Mouse (Mus musculus): ENCODE measurements around the gene Acly. TPM values are rescaled to one million over a fixed set of nuclear protein-coding genes. Genes with fewer than 3 reads are reported as not detected.

Acly gene
- polyA plus RNA-seq, 1 experiment from 2014 or later, result 120 TPM

GRCm38 (mm10) chr11:100485801-100486538, 41.8 kb downstream of the Acly start:
- WGBS (ENCODE audit: insufficient replicate concordance), result 70% methylated on average over 8 of the region's 8 CpGs
- no peak for ATAC-seq (ENCODE audit: low read depth)
- peaks cover 12% of the 10 kb centered on the region for H3K36me3 ChIP-seq (ENCODE audit: control insufficient read depth, insufficient read depth)
- no peak overlapping the region for H3K27ac ChIP-seq (ENCODE audit: low read length)
- no peak overlapping the region for H3K4me3 ChIP-seq (ENCODE audit: low read depth, low read length)
- H3K27me3 ChIP-seq (ENCODE audit: control insufficient read depth, insufficient read depth, low read depth, low read length), result no peaks in the 10 kb centered on the region
- H3K9ac ChIP-seq (ENCODE audit: low read depth, low read length), result no peak overlapping the region
- H3K9me3 ChIP-seq (replicated peaks; ENCODE audit: control insufficient read depth, low read length), result no peaks in the 10 kb centered on the region
- H3K4me2 ChIP-seq (ENCODE audit: low read depth, low read length), result no peak overlapping the region
- H3K4me1 ChIP-seq (ENCODE audit: control insufficient read depth, low read depth, low read length), result no peaks in the 10 kb centered on the region

- Histone ChIP-seq H3K4me2 (ENCODE audit: low read depth, low read length) (no peak overlapping the region), H3K4me1 (ENCODE audit: control insufficient read depth, low read depth, low read length) (no peaks in the 10 kb centered on the region), H3K36me3 (ENCODE audit: control insufficient read depth, insufficient read depth) (peaks cover 14% of the 10 kb centered on the region)
These were observed 43.3 kb downstream of the Acly start for GRCm38 (mm10) chr11:100484461-100484860.

GRCm38 (mm10) chr11:100479152-100479551, 48.6 kb downstream of the Acly start:
- no peaks in the 10 kb centered on the region for H3K9me3 ChIP-seq (replicated peaks; ENCODE audit: control insufficient read depth, low read length)
- no peak overlapping the region for H3K4me3 ChIP-seq (ENCODE audit: low read depth, low read length)
- H3K27me3 ChIP-seq (ENCODE audit: control insufficient read depth, insufficient read depth, low read depth, low read length), result no peaks in the 10 kb centered on the region
- no peak overlapping the region for H3K4me2 ChIP-seq (ENCODE audit: low read depth, low read length)
- no peaks in the 10 kb centered on the region for H3K4me1 ChIP-seq (ENCODE audit: control insufficient read depth, low read depth, low read length)
- WGBS (ENCODE audit: insufficient replicate concordance), result 75% methylated on average over 7 of the region's 7 CpGs
- H3K27ac ChIP-seq (ENCODE audit: low read length), result no peak overlapping the region
- no peak overlapping the region for H3K9ac ChIP-seq (ENCODE audit: low read depth, low read length)
- peaks cover 21% of the 10 kb centered on the region for H3K36me3 ChIP-seq (ENCODE audit: control insufficient read depth, insufficient read depth)
- no peak for ATAC-seq (ENCODE audit: low read depth)

More at GRCm38 (mm10) chr11:100484461-100484860, 43.3 kb downstream of the Acly start:
- no peak overlapping the region for H3K4me3 ChIP-seq (ENCODE audit: low read depth, low read length)
- H3K27me3 ChIP-seq (ENCODE audit: control insufficient read depth, insufficient read depth, low read depth, low read length), result no peaks in the 10 kb centered on the region
- no peak for ATAC-seq (ENCODE audit: low read depth)
- no peak overlapping the region for H3K9ac ChIP-seq (ENCODE audit: low read depth, low read length)
- no peaks in the 10 kb centered on the region for H3K9me3 ChIP-seq (replicated peaks; ENCODE audit: control insufficient read depth, low read length)
- no peak overlapping the region for H3K27ac ChIP-seq (ENCODE audit: low read length)
- 70% methylated on average over 3 of the region's 3 CpGs for WGBS (ENCODE audit: insufficient replicate concordance)

GRCm38 (mm10) chr11:100476281-100476680, 51.5 kb downstream of the Acly start:
- Histone ChIP-seq H3K4me3 (ENCODE audit: low read depth, low read length) (no peak overlapping the region), H3K27me3 (ENCODE audit: control insufficient read depth, insufficient read depth, low read depth, low read length) (no peaks in the 10 kb centered on the region), H3K36me3 (ENCODE audit: control insufficient read depth, insufficient read depth) (peaks cover 14% of the 10 kb centered on the region), H3K4me2 (ENCODE audit: low read depth, low read length) (no peak overlapping the region), H3K9me3 (replicated peaks; ENCODE audit: control insufficient read depth, low read length) (no peaks in the 10 kb centered on the region), H3K27ac (ENCODE audit: low read length) (no peak overlapping the region), H3K4me1 (ENCODE audit: control insufficient read depth, low read depth, low read length) (peaks cover 6% of the 10 kb centered on the region), H3K9ac (ENCODE audit: low read depth, low read length) (no peak overlapping the region)
- 78% methylated on average over 5 of the region's 5 CpGs for WGBS (ENCODE audit: insufficient replicate concordance)
- ATAC-seq (ENCODE audit: low read depth), result no peak

- Histone ChIP-seq H3K4me1 (ENCODE audit: control insufficient read depth, low read depth, low read length) (peaks cover 17% of the 10 kb centered on the region), H3K9me3 (replicated peaks; ENCODE audit: control insufficient read depth, low read length) (no peaks in the 10 kb centered on the region), H3K4me2 (ENCODE audit: low read depth, low read length) (peak overlapping the region; percentile 46; the same call in 1 of the 2 replicates), H3K27me3 (ENCODE audit: control insufficient read depth, insufficient read depth, low read depth, low read length) (no peaks in the 10 kb centered on the region), H3K9ac (ENCODE audit: low read depth, low read length) (peak overlapping the region; percentile 10; the same call in 1 of the 2 replicates), H3K27ac (ENCODE audit: low read length) (peak overlapping the region; percentile 29; the same call in 1 of the 2 replicates), H3K36me3 (ENCODE audit: control insufficient read depth, insufficient read depth) (peaks cover 2% of the 10 kb centered on the region; the same call in 1 of the 2 replicates), H3K4me3 (ENCODE audit: low read depth, low read length) (peak overlapping the region; percentile 92)
- WGBS (ENCODE audit: insufficient replicate concordance), result 25% methylated on average over 5 of the region's 5 CpGs
- ATAC-seq (ENCODE audit: low read depth), result peak; percentile 25
These were observed 54.9 kb downstream of the Acly start for GRCm38 (mm10) chr11:100472935-100473295.

DNA sequence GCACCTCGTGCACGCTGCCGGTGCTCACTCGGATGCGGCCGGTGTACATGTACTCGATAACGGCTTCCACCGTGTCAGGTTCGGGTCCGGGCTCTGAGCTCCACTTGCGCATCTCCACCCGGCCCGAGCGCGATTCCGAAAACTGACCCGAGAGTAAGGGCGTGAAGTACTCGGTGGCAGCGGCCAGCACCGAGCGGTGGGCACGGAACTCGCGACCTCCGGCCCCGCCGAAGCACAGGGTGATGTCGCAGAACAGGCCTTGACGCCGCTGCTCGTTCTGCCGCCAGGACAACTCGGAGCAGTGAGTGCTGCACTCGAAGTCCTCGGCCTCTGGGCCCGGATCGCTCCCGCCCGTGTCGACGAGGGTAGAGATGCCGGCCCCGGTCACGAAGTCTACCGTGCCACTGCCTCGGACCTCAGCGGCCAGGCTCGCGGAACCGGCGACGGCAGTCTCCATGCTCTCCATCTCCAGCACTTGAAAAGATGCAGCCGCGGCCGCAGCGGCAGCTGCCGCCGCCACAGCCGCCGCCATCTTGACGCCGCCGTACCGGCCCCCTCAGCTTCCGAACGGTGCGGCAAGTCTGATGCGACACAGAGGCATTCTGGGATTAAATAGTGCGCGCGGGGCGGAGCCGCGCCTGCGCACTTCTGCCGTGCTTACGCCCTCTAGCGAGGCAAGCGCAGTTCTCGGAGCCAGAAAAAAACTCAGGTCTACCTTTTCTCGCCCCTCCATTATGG, 55.4 kb downstream of the Acly start, which contains the start of gene Klhl11:
Gene Klhl11, minus strand, starts transcription at position 545 of the 738 bp plus-strand sequence.
- Histone ChIP-seq H3K4me3 (ENCODE audit: low read depth, low read length) (peak within 1 kb of the TSS; percentile 92), H3K4me2 (ENCODE audit: low read depth, low read length) (peak within 1 kb of the TSS; percentile 85), H3K4me1 (ENCODE audit: control insufficient read depth, low read depth, low read length) (peaks cover 17% of the 10 kb centered on the region), H3K9ac (ENCODE audit: low read depth, low read length) (peak within 1 kb of the TSS; percentile 95), H3K36me3 (ENCODE audit: control insufficient read depth, insufficient read depth) (no peaks in the 10 kb centered on the region; the same call in 1 of the 2 replicates), H3K27ac (ENCODE audit: low read length) (peak within 1 kb of the TSS; percentile 75), H3K9me3 (replicated peaks; ENCODE audit: control insufficient read depth, low read length) (no peaks in the 10 kb centered on the region), H3K27me3 (ENCODE audit: control insufficient read depth, insufficient read depth, low read depth, low read length) (no peaks in the 10 kb centered on the region)
- under 1% methylated on average over 83 of the region's 83 CpGs for WGBS (ENCODE audit: insufficient replicate concordance)
- peak; percentile 94 for ATAC-seq (ENCODE audit: low read depth)

DNA sequence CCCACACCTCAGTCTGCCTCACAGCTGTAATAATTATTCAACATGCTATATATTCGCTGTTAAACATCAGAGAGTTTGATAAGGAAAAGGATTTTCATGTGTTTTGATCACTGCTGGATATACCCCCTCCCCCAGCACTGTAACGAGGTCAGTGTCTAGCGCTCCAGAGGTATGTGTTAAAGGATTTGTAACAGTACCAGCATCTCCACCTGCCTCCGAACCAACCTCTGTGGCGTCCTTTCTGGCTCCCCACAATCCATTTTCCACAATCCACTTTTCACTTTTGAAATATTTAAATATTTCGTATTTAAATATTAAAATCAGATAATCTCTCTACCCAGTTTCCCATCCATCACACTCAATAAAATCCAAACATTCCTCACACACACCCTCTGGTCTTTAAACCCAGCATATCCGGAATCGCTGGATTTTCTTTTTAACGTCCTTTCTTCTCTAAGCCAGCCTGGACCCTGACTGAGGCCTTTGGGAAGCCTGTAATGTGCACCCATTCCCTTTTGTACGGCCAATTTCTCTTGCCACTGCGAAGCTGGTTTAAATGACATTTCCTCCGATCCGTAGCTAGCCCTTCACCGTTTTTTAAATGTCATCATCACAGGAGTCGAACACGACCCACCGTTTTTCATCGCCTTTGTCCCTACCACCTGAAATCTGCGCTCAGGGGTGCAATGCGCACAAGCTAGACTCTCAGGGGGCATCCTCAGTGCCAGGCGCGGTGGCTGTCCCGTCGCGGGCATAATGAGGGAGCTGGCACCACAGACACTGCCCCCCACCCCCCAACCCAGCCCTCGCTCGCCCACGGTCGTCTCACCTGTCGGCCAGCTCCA, 56.2 kb downstream of the Acly start:
- H3K4me2 ChIP-seq (ENCODE audit: low read depth, low read length), result peak overlapping the region; percentile 85
- peak overlapping the region; percentile 95 for H3K9ac ChIP-seq (ENCODE audit: low read depth, low read length)
- no peak for ATAC-seq (ENCODE audit: low read depth)
- H3K27me3 ChIP-seq (ENCODE audit: control insufficient read depth, insufficient read depth, low read depth, low read length), result no peaks in the 10 kb centered on the region
- H3K9me3 ChIP-seq (replicated peaks; ENCODE audit: control insufficient read depth, low read length), result no peaks in the 10 kb centered on the region
- peaks cover 17% of the 10 kb centered on the region for H3K4me1 ChIP-seq (ENCODE audit: control insufficient read depth, low read depth, low read length)
- 6% methylated on average over 30 of the region's 30 CpGs for WGBS (ENCODE audit: insufficient replicate concordance)
- H3K36me3 ChIP-seq (ENCODE audit: control insufficient read depth, insufficient read depth), result no peaks in the 10 kb centered on the region; the same call in 1 of the 2 replicates
- peak overlapping the region; percentile 92 for H3K4me3 ChIP-seq (ENCODE audit: low read depth, low read length)
- H3K27ac ChIP-seq (ENCODE audit: low read length), result peak overlapping the region; percentile 75; the same call in 1 of the 2 replicates

DNA sequence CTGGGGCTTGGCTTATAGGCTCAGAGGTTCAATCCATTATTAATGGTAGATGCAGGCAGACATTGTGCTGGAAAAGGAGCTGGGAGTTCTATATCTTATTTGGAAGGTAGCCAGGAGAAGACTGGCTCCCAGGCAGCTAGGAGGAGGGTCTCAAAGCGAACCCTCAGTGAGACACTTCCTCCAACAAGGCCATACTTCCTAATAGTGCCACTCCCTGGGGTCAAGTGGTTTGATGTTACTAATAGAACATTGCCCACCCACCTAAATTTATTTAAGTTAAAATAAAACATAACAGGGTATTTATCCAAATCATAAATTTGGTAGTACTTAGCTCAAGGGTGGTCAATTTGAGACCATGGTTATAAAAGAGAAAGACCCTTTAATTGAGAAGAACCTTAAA, 62.0 kb downstream of the Acly start:
- no peak overlapping the region for H3K4me3 ChIP-seq (ENCODE audit: low read depth, low read length)
- H3K9me3 ChIP-seq (replicated peaks; ENCODE audit: control insufficient read depth, low read length), result no peaks in the 10 kb centered on the region
- WGBS (ENCODE audit: insufficient replicate concordance), result 33% methylated on average over 1 of the region's 1 CpGs
- H3K4me2 ChIP-seq (ENCODE audit: low read depth, low read length), result no peak overlapping the region
- peaks cover 9% of the 10 kb centered on the region for H3K4me1 ChIP-seq (ENCODE audit: control insufficient read depth, low read depth, low read length)
- H3K9ac ChIP-seq (ENCODE audit: low read depth, low read length), result no peak overlapping the region
- no peak overlapping the region for H3K27ac ChIP-seq (ENCODE audit: low read length)
- ATAC-seq (ENCODE audit: low read depth), result no peak
- no peaks in the 10 kb centered on the region; the same call in 1 of the 2 replicates for H3K36me3 ChIP-seq (ENCODE audit: control insufficient read depth, insufficient read depth)
- H3K27me3 ChIP-seq (ENCODE audit: control insufficient read depth, insufficient read depth, low read depth, low read length), result no peaks in the 10 kb centered on the region
